Mouse (Mus musculus) adrenal gland, postnatal 4 days (tissue): ENCODE measurements around the gene Top3a. TPM values are rescaled to one million over a fixed set of nuclear protein-coding genes. Genes with fewer than 3 reads are reported as not detected.

Experiments used
- DNase-seq, 2 experiments: peaks; one replicate each; pipeline ENCODE4 v3.0.0; 2021 to 2022; ENCODE audit warnings: low spot score in 2 of 2, mixed read lengths in 2 of 2
- total RNA-seq, 2 experiments: library from RNA; stranded (reverse); gene quantifications; 2 replicates each; pipeline ENCODE4 v1.2.3; 2021

The Top3a gene
- total RNA-seq, 2 experiments from 2014 or later: 18.2 to 19.9 TPM

GRCm38 (mm10) chr11:60776107-60776828, 897 bp downstream of the Top3a start:
- no peak for DNase-seq

- no peak for DNase-seq
These were observed 1.6 kb downstream of the Top3a start for GRCm38 (mm10) chr11:60775578-60775977.

- DNase-seq: no peak
These were observed 2.3 kb downstream of the Top3a start for GRCm38 (mm10) chr11:60774841-60775240.

- DNase-seq: no peak
These were observed 2.9 kb downstream of the Top3a start for GRCm38 (mm10) chr11:60774158-60774689.

- no peak for DNase-seq
These were observed 5.0 kb downstream of the Top3a start for GRCm38 (mm10) chr11:60772161-60772560.

- no peak for DNase-seq
These were observed 6.4 kb downstream of the Top3a start for GRCm38 (mm10) chr11:60770776-60771175.

- DNase-seq: no peak
These were observed 7.8 kb downstream of the Top3a start for GRCm38 (mm10) chr11:60769322-60769721.

- DNase-seq: no peak
These were observed 10.2 kb downstream of the Top3a start for GRCm38 (mm10) chr11:60766969-60767368.

GRCm38 (mm10) chr11:60761681-60762080, 15.5 kb downstream of the Top3a start:
- no peak for DNase-seq

- DNase-seq: no peak
These were observed 21.6 kb downstream of the Top3a start for GRCm38 (mm10) chr11:60755570-60755969.

- DNase-seq: no peak
These were observed 36.8 kb downstream of the Top3a start for GRCm38 (mm10) chr11:60740321-60740720.

GRCm38 (mm10) chr11:60737450-60737849, 39.7 kb downstream of the Top3a start:
- DNase-seq: no peak

- DNase-seq: no peak
These were observed 40.7 kb downstream of the Top3a start for GRCm38 (mm10) chr11:60736491-60736890.

GRCm38 (mm10) chr11:60735191-60735590, 42.0 kb downstream of the Top3a start:
- no peak for DNase-seq

GRCm38 (mm10) chr11:60734206-60734605, 43.0 kb downstream of the Top3a start:
- DNase-seq: no peak

- DNase-seq: no peak
These were observed 45.9 kb downstream of the Top3a start for GRCm38 (mm10) chr11:60731251-60731650.

GRCm38 (mm10) chr11:60730169-60730568, 47.0 kb downstream of the Top3a start:
- DNase-seq: no peak

- DNase-seq: no peak
These were observed 47.9 kb downstream of the Top3a start for GRCm38 (mm10) chr11:60729217-60729641.

- DNase-seq: peak; percentile 78 to 90
These were observed 48.9 kb downstream of the Top3a start, which contains the start of gene Mief2 for GRCm38 (mm10) chr11:60728260-60728761. Gene Mief2, plus strand, starts transcription at chr11:60728398.

- no peak for DNase-seq
These were observed 49.6 kb downstream of the Top3a start for GRCm38 (mm10) chr11:60727392-60728140.

- peak; percentile 59 to 64 for DNase-seq
These were observed 50.4 kb downstream of the Top3a start, which contains the start of gene Flii for GRCm38 (mm10) chr11:60726601-60727391. Gene Flii, minus strand, starts transcription at chr11:60727263.
